Mouse (Mus musculus) forebrain, embryonic 16.5 days (tissue): ENCODE data around the gene Usp25. TPM values are rescaled to one million over a fixed set of nuclear protein-coding genes. Genes with fewer than 3 reads are reported as not detected.
A peak's percentile ranks its signal among the peaks of the same experiment; 100 is the strongest.

Experiments
- ATAC-seq: fragments of 200-750 bp; cut with Nextera tagmentation; 2 replicates; pipeline ENCODE4 v1.8.0; 2017; ENCODE audit warnings: mild to moderate bottlenecking, moderate library complexity
- H3K27ac ChIP-seq: fragments of 300-500 bp; sonication (generic); 2 replicates; pipeline ENCODE4 v1.5.1; 2014; ENCODE audit warnings: low read length, control low read depth
- H3K27me3 ChIP-seq: fragments of 300-500 bp; sonication (generic); replicated peaks from 2 replicates; pipeline ENCODE4 v1.6.1; 2014; ENCODE audit warnings: low read length; ENCODE audit not compliant: control insufficient read depth, insufficient read depth
- H3K36me3 ChIP-seq: fragments of 300-500 bp; sonication (generic); 2 replicates; pipeline ENCODE4 v1.6.1; 2014; ENCODE audit not compliant: control insufficient read depth, insufficient read depth
- H3K4me1 ChIP-seq: fragments of 300-500 bp; sonication (generic); replicated peaks from 2 replicates; pipeline ENCODE4 v1.6.1; 2014; ENCODE audit warnings: low read length; ENCODE audit not compliant: control insufficient read depth, insufficient read depth
- H3K4me2 ChIP-seq: fragments of 300-500 bp; sonication (generic); 2 replicates; pipeline ENCODE4 v1.6.1; 2014; ENCODE audit warnings: mild to moderate bottlenecking, low read length, control low read depth
- H3K4me3 ChIP-seq: fragments of 300-500 bp; sonication (generic); replicated peaks from 2 replicates; pipeline ENCODE4 v1.5.1; 2014; ENCODE audit warnings: mild to moderate bottlenecking, low read length, control low read depth
- H3K9ac ChIP-seq: fragments of 300-500 bp; sonication (generic); replicated peaks from 2 replicates; pipeline ENCODE4 v1.6.1; 2014; ENCODE audit warnings: low read depth, low read length, control low read depth
- H3K9me3 ChIP-seq: fragments of 300-500 bp; sonication (generic); 2 replicates; pipeline ENCODE4 v1.6.1; 2016; ENCODE audit warnings: low read length; ENCODE audit not compliant: control insufficient read depth
- WGBS: fragments of 180-500 bp; shearing (Covaris S2); extraction: QIAGEN DNeasy Blood & Tissue Kit; methylation state at CpG from one replicate; pipeline ENCODE4 v1.1.7; 2014; 5-methylcytosine and 5-hydroxymethylcytosine counted together
- polyA plus RNA-seq: library from polyadenylated mRNA; unstranded; fragments of >200 nt; fragmentation: Nextera tagmentation; extraction: Ambion mirVana; gene quantifications from 2 replicates; pipeline ENCODE4 v1.2.1, GENCODE M21; 2015

Usp25 gene
- polyA plus RNA-seq, 1 experiment from 2014 or later: 10.9 TPM

GRCm38 (mm10) chr16:77058567-77058966 is 45.1 kb downstream of the Usp25 start:
- Histone ChIP-seq H3K4me2 (no peak overlapping the region), H3K9ac (no peak overlapping the region), H3K9me3 (no peaks in the 10 kb centered on the region), H3K4me3 (no peak overlapping the region), H3K4me1 (no peaks in the 10 kb centered on the region), H3K27ac (no peak overlapping the region), H3K27me3 (no peaks in the 10 kb centered on the region), H3K36me3 (no peaks in the 10 kb centered on the region)
- ATAC-seq: peak; percentile 74
- WGBS: 52% methylated on average over 6 of the region's 6 CpGs

GRCm38 (mm10) chr16:77060166-77060565 is 46.7 kb downstream of the Usp25 start:
- no peak for ATAC-seq
- Histone ChIP-seq H3K4me1 (no peaks in the 10 kb centered on the region), H3K9ac (no peak overlapping the region), H3K9me3 (no peaks in the 10 kb centered on the region), H3K4me2 (no peak overlapping the region), H3K4me3 (no peak overlapping the region), H3K27me3 (no peaks in the 10 kb centered on the region), H3K27ac (no peak overlapping the region), H3K36me3 (no peaks in the 10 kb centered on the region)
- WGBS: 85% methylated on average over 8 of the region's 8 CpGs

GRCm38 (mm10) chr16:77063916-77064315 is 50.4 kb downstream of the Usp25 start:
- Histone ChIP-seq H3K27me3 (no peaks in the 10 kb centered on the region), H3K4me3 (no peak overlapping the region), H3K9ac (no peak overlapping the region), H3K4me2 (no peak overlapping the region), H3K9me3 (no peaks in the 10 kb centered on the region), H3K36me3 (no peaks in the 10 kb centered on the region), H3K4me1 (no peaks in the 10 kb centered on the region), H3K27ac (no peak overlapping the region)
- ATAC-seq: no peak
- 86% methylated on average over 1 of the region's 1 CpGs for WGBS

GRCm38 (mm10) chr16:77076954-77077735 is 63.6 kb downstream of the Usp25 start:
- no peak overlapping the region for H3K27ac ChIP-seq
- no peak overlapping the region for H3K9ac ChIP-seq
- no peaks in the 10 kb centered on the region for H3K27me3 ChIP-seq
- H3K36me3 ChIP-seq: peaks cover 7% of the 10 kb centered on the region; the same call in 1 of the 2 replicates
- H3K4me2 ChIP-seq: no peak overlapping the region
- no peaks in the 10 kb centered on the region for H3K4me1 ChIP-seq
- H3K9me3 ChIP-seq: no peaks in the 10 kb centered on the region
- no peak overlapping the region for H3K4me3 ChIP-seq
- ATAC-seq: peak; percentile 57; the same call in 1 of the 2 replicates
- WGBS: 61% methylated on average over 15 of the region's 15 CpGs

GRCm38 (mm10) chr16:77077736-77078005 is 64.2 kb downstream of the Usp25 start:
- H3K9me3 ChIP-seq: no peaks in the 10 kb centered on the region
- no peak overlapping the region for H3K9ac ChIP-seq
- peaks cover 7% of the 10 kb centered on the region; the same call in 1 of the 2 replicates for H3K36me3 ChIP-seq
- H3K27me3 ChIP-seq: no peaks in the 10 kb centered on the region
- ATAC-seq: no peak
- H3K4me2 ChIP-seq: no peak overlapping the region
- H3K4me3 ChIP-seq: no peak overlapping the region
- WGBS: 84% methylated on average over 2 of the region's 2 CpGs
- H3K4me1 ChIP-seq: no peaks in the 10 kb centered on the region
- no peak overlapping the region for H3K27ac ChIP-seq

- no peaks in the 10 kb centered on the region for H3K4me1 ChIP-seq
- 0 out of 2 replicates have a peak, but pooled peaks cover 4% of the 10 kb centered on the region for H3K36me3 ChIP-seq
- H3K4me3 ChIP-seq: no peak overlapping the region
- 79% methylated on average over 2 of the region's 2 CpGs for WGBS
- H3K9ac ChIP-seq: no peak overlapping the region
- H3K27me3 ChIP-seq: no peaks in the 10 kb centered on the region
- H3K27ac ChIP-seq: no peak overlapping the region
- no peak for ATAC-seq
- H3K9me3 ChIP-seq: no peaks in the 10 kb centered on the region
- no peak overlapping the region for H3K4me2 ChIP-seq
These were observed 70.6 kb downstream of the Usp25 start for GRCm38 (mm10) chr16:77084071-77084470.

- no peak overlapping the region for H3K4me2 ChIP-seq
- WGBS: 82% methylated on average over 3 of the region's 3 CpGs
- H3K4me3 ChIP-seq: no peak overlapping the region
- no peaks in the 10 kb centered on the region for H3K9me3 ChIP-seq
- no peaks in the 10 kb centered on the region for H3K27me3 ChIP-seq
- no peaks in the 10 kb centered on the region for H3K36me3 ChIP-seq
- H3K4me1 ChIP-seq: no peaks in the 10 kb centered on the region
- H3K9ac ChIP-seq: no peak overlapping the region
- no peak overlapping the region for H3K27ac ChIP-seq
- no peak for ATAC-seq
These were observed 76.3 kb downstream of the Usp25 start for GRCm38 (mm10) chr16:77089806-77090205.

GRCm38 (mm10) chr16:77093526-77093925 is 80.0 kb downstream of the Usp25 start:
- H3K36me3 ChIP-seq: no peaks in the 10 kb centered on the region
- H3K4me1 ChIP-seq: no peaks in the 10 kb centered on the region
- H3K9me3 ChIP-seq: no peaks in the 10 kb centered on the region
- no peak for ATAC-seq
- no peak overlapping the region for H3K4me3 ChIP-seq
- H3K9ac ChIP-seq: no peak overlapping the region
- H3K4me2 ChIP-seq: no peak overlapping the region
- WGBS: 74% methylated on average over 9 of the region's 9 CpGs
- H3K27ac ChIP-seq: no peak overlapping the region
- no peaks in the 10 kb centered on the region for H3K27me3 ChIP-seq

GRCm38 (mm10) chr16:77095017-77095551 is 81.6 kb downstream of the Usp25 start:
- H3K4me1 ChIP-seq: 0 out of 2 replicates have a peak, but pooled peaks cover 4% of the 10 kb centered on the region
- H3K4me2 ChIP-seq: no peak overlapping the region
- no peaks in the 10 kb centered on the region for H3K9me3 ChIP-seq
- WGBS: 96% methylated on average over 7 of the region's 7 CpGs
- H3K4me3 ChIP-seq: no peak overlapping the region
- no peaks in the 10 kb centered on the region for H3K36me3 ChIP-seq
- no peak overlapping the region for H3K9ac ChIP-seq
- H3K27me3 ChIP-seq: no peaks in the 10 kb centered on the region
- no peak overlapping the region for H3K27ac ChIP-seq
- ATAC-seq: no peak
